Mouse (Mus musculus) MEL (cell line): ENCODE data around the gene Abcc4. TPM values are rescaled to one million over a fixed set of nuclear protein-coding genes. Genes with fewer than 3 reads are reported as not detected.

Source experiments
- DNase-seq: peaks from one replicate; pipeline ENCODE4 v3.0.0; 2011; ENCODE audit warnings: low read depth, low spot score
- H3K27ac ChIP-seq: 2 replicates; pipeline ENCODE4 v1.5.1; 2012; ENCODE audit warnings: low read depth, mild to moderate bottlenecking, control low read depth, low read length, moderate library complexity; ENCODE audit not compliant: control insufficient read depth
- H3K27me3 ChIP-seq, 2 experiments: fragments of 150-350 bp in 1 of 2; sonication (generic) in 1 of 2; 2 replicates each; pipeline ENCODE4 v1.6.1; 2012; ENCODE audit warnings: low read length in 2 of 2, mild to moderate bottlenecking in 2 of 2, improper control_type of control experiment in 1 of 2, moderate library complexity in 1 of 2; ENCODE audit not compliant: insufficient read depth in 2 of 2, control insufficient read depth in 1 of 2
- H3K36me3 ChIP-seq, 2 experiments: 2 replicates each; pipeline ENCODE4 v1.6.1; 2012 to 2014; ENCODE audit warnings: low read length in 2 of 2, improper control_type of control experiment in 1 of 2, inconsistent platforms in 1 of 2, mild to moderate bottlenecking in 1 of 2; ENCODE audit not compliant: insufficient read depth in 2 of 2, control insufficient read depth in 1 of 2
- H3K4me1 ChIP-seq, 2 experiments: fragments of 150-350 bp in 1 of 2; sonication (generic) in 1 of 2; 2 replicates each; pipeline ENCODE4 v1.6.1; 2012; ENCODE audit warnings: low read length in 2 of 2, improper control_type of control experiment in 1 of 2, mild to moderate bottlenecking in 1 of 2; ENCODE audit not compliant: insufficient read depth in 2 of 2, control insufficient read depth in 1 of 2
- H3K4me3 ChIP-seq, 2 experiments: fragments of 150-350 bp in 1 of 2; sonication (generic) in 1 of 2; 2 replicates each; pipeline ENCODE4 v1.5.1; 2012; ENCODE audit warnings: low read depth in 2 of 2, low read length in 2 of 2, mild to moderate bottlenecking in 2 of 2, moderate library complexity in 2 of 2, control low read depth in 1 of 2, improper control_type of control experiment in 1 of 2; ENCODE audit not compliant: control insufficient read depth in 1 of 2, insufficient read depth in 1 of 2
- H3K79me2 ChIP-seq: 2 replicates; pipeline ENCODE4 v1.6.1; 2012; ENCODE audit warnings: mild to moderate bottlenecking, low read length, moderate library complexity; ENCODE audit not compliant: control insufficient read depth, poor library complexity, insufficient read depth
- H3K9ac ChIP-seq: 2 replicates; pipeline ENCODE4 v1.6.1; 2012; ENCODE audit warnings: low read depth, mild to moderate bottlenecking, control low read depth, low read length, moderate library complexity; ENCODE audit not compliant: control insufficient read depth, poor library complexity, severe bottlenecking
- H3K9me3 ChIP-seq: fragments of 150-350 bp; sonication (generic); replicated peaks from 2 replicates; pipeline ENCODE4 v1.6.1; 2012; ENCODE audit warnings: mild to moderate bottlenecking, low read length, improper control_type of control experiment, moderate library complexity; ENCODE audit not compliant: insufficient read depth
- BHLHE40 ChIP-seq: IDR thresholded peaks from 2 replicates; pipeline ENCODE4 v1.6.1; 2012; ENCODE audit warnings: low read depth, mild to moderate bottlenecking, inconsistent platforms, low read length, improper control_type of control experiment, borderline replicate concordance
- CTCF ChIP-seq, 3 experiments: IDR thresholded peaks in 2 of 3; conservative IDR thresholded peaks in 1 of 3; 2 replicates each; pipeline ENCODE4 v1.5.1; 2011 to 2012; ENCODE audit warnings: low read length in 3 of 3, low read depth in 2 of 3, mild to moderate bottlenecking in 2 of 3, improper control_type of control experiment in 1 of 3, inconsistent platforms in 1 of 3, mixed read lengths in 1 of 3, moderate library complexity in 1 of 3; ENCODE audit not compliant: control insufficient read depth in 1 of 3, insufficient read depth in 1 of 3, poor library complexity in 1 of 3, severe bottlenecking in 1 of 3
- E2F4 ChIP-seq: IDR thresholded peaks from 2 replicates; pipeline ENCODE4 v1.6.1; 2011; ENCODE audit warnings: low read depth, low read length, improper control_type of control experiment, borderline replicate concordance
- ETS1 ChIP-seq: IDR thresholded peaks from 2 replicates; pipeline ENCODE4 v1.6.1; 2012; ENCODE audit warnings: low read depth, mild to moderate bottlenecking, inconsistent platforms, low read length, improper control_type of control experiment, moderate library complexity
- GABPA ChIP-seq: IDR thresholded peaks from 2 replicates; pipeline ENCODE4 v1.6.1; 2012; ENCODE audit warnings: low read depth, mild to moderate bottlenecking, inconsistent platforms, low read length, improper control_type of control experiment, moderate library complexity
- GATA1 ChIP-seq: IDR thresholded peaks from 2 replicates; pipeline ENCODE4 v1.6.1; 2011; ENCODE audit warnings: low read depth, low read length, improper control_type of control experiment
- MAFK ChIP-seq: IDR thresholded peaks from 2 replicates; pipeline ENCODE4 v1.6.1; 2011; ENCODE audit warnings: low read depth, mild to moderate bottlenecking, low read length, improper control_type of control experiment, borderline replicate concordance
- MAZ ChIP-seq: IDR thresholded peaks from 2 replicates; pipeline ENCODE4 v1.6.1; 2012; ENCODE audit warnings: low read depth, mild to moderate bottlenecking, inconsistent platforms, low read length, improper control_type of control experiment
- MEF2A ChIP-seq: IDR thresholded peaks from 2 replicates; pipeline ENCODE4 v1.6.1; 2014; ENCODE audit warnings: low read depth, mild to moderate bottlenecking, inconsistent platforms, low read length, improper control_type of control experiment; ENCODE audit not compliant: poor library complexity, insufficient replicate concordance, severe bottlenecking; ENCODE audit errors: extremely low read depth
- MYB ChIP-seq: IDR thresholded peaks from 2 replicates; pipeline ENCODE4 v1.6.1; 2011; ENCODE audit warnings: mild to moderate bottlenecking, low read depth, low read length, improper control_type of control experiment
- NELFE ChIP-seq: IDR thresholded peaks from 2 replicates; pipeline ENCODE4 v1.6.1; 2011; ENCODE audit warnings: low read depth, low read length, improper control_type of control experiment
- NRF1 ChIP-seq: IDR thresholded peaks from 2 replicates; pipeline ENCODE4 v1.6.1; 2014; ENCODE audit warnings: low read depth, mild to moderate bottlenecking, inconsistent platforms, low read length, improper control_type of control experiment, moderate library complexity; ENCODE audit not compliant: poor library complexity, insufficient read depth, severe bottlenecking
- POLR2A ChIP-seq, 2 experiments: IDR thresholded peaks; 2 replicates each; pipeline ENCODE4 v1.6.1; 2011 to 2012; ENCODE audit warnings: low read length in 2 of 2, mild to moderate bottlenecking in 2 of 2, control low read depth in 1 of 2, improper control_type of control experiment in 1 of 2, low read depth in 1 of 2, moderate library complexity in 1 of 2; ENCODE audit not compliant: control insufficient read depth in 1 of 2, insufficient read depth in 1 of 2, poor library complexity in 1 of 2
- POLR2AphosphoS2 ChIP-seq: IDR thresholded peaks from 2 replicates; pipeline ENCODE4 v1.6.1; 2011; ENCODE audit warnings: low read length, improper control_type of control experiment
- POLR2AphosphoS5 ChIP-seq: IDR thresholded peaks from 2 replicates; pipeline ENCODE4 v1.6.1; 2012; ENCODE audit warnings: low read depth, borderline replicate concordance, mild to moderate bottlenecking, inconsistent platforms, low read length, moderate library complexity, mixed read lengths
- SIN3A ChIP-seq: IDR thresholded peaks from 2 replicates; pipeline ENCODE4 v1.6.1; 2012; ENCODE audit warnings: low read length, improper control_type of control experiment, inconsistent platforms
- TAL1 ChIP-seq: IDR thresholded peaks from 2 replicates; pipeline ENCODE4 v1.6.1; 2012; ENCODE audit warnings: mild to moderate bottlenecking, inconsistent platforms, low read length, moderate library complexity, mixed read lengths
- TBP ChIP-seq: IDR thresholded peaks from 2 replicates; pipeline ENCODE4 v1.8.0; 2011; ENCODE audit warnings: low read depth, low read length, improper control_type of control experiment
- TCF12 ChIP-seq: IDR thresholded peaks from 2 replicates; pipeline ENCODE4 v1.6.1; 2014; ENCODE audit warnings: low read depth, mild to moderate bottlenecking, inconsistent platforms, low read length, improper control_type of control experiment, moderate library complexity
- USF1 ChIP-seq: IDR thresholded peaks from 2 replicates; pipeline ENCODE4 v1.6.1; 2014; ENCODE audit warnings: low read depth, mild to moderate bottlenecking, inconsistent platforms, low read length, improper control_type of control experiment, moderate library complexity
- USF2 ChIP-seq, 2 experiments: IDR thresholded peaks; 2 replicates each; pipeline ENCODE4 v1.6.1; 2011 to 2012; ENCODE audit warnings: improper control_type of control experiment in 2 of 2, low read length in 2 of 2, borderline replicate concordance in 1 of 2, inconsistent platforms in 1 of 2, low read depth in 1 of 2, mild to moderate bottlenecking in 1 of 2; ENCODE audit not compliant: insufficient read depth in 1 of 2
- polyA plus RNA-seq, 2 experiments: library from polyadenylated mRNA; stranded (reverse) in 1 of 2; unstranded in 1 of 2; fragments of >175 nt in 1 of 2; fragments of >200 nt in 1 of 2; gene quantifications; 2 replicates each; pipeline versions ENCODE4 v1.2.1 to v1.2.4; 2012; ENCODE audit warnings: low replicate concordance in 2 of 2, low read depth in 1 of 2; ENCODE audit not compliant: insufficient read length in 2 of 2, insufficient read depth in 1 of 2, missing spikeins in 1 of 2
- total RNA-seq: library from RNA; depleted of rRNA; stranded (reverse); fragments of 300-350 nt; gene quantifications from 2 replicates; pipeline ENCODE4 v1.2.3, GENCODE M21; 2012

Gene Abcc4
- total and polyA plus RNA-seq, 3 experiments: 7.1 to 8.4 TPM; not detected in 1

DNA sequence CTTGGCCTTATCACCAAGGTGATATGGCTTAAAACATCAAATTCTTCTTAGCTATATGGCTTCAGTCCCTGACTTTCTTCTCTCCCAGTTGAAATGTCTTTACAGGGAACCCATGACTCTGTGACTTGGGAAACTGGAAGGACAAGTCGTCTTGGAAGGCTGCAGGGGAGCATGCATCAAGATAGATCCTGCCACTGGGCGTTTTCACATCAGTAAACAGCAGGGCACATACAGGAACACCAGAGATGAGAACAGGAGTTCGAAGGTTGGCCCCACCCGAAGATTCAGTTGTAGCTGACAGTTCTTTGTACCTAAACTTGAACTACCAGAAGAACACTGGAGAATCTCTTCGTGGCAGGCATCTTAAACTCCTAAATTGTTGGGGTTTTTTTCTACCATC lies 36.8 kb upstream of the Abcc4 start:
- Histone ChIP-seq H3K4me1 (no peaks in the 10 kb centered on the region), H3K27me3 (no peaks in the 10 kb centered on the region), H3K9ac (no peak overlapping the region), H3K27ac (no peak overlapping the region), H3K9me3 (no peaks in the 10 kb centered on the region), H3K4me3 (no peak overlapping the region), H3K36me3 (no peaks in the 10 kb centered on the region), H3K79me2 (no peaks in the 10 kb centered on the region)
- DNase-seq: no peak
- TF ChIP-seq SIN3A (no peak), MAZ (no peak), E2F4 (no peak)

DNA sequence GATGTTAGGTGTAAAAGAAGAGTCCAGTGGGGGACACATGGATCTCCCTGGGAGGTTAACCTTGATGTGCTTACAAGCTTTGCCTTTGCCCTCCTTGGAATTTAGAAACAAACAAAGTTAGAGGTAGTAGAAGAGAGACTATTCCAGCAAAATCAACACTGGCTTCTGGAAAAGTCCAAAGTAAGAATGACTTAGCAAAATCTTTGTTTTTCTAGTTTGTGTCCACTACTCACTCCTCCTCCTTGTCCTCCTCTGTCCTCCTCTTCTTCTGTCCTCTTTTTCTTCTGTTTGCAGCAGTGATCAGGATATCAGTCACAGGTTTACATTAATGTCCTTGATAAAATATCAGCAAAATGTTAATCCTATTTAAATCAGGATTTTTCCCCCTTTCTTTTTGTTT lies 35.8 kb upstream of the Abcc4 start:
- no peak for TF ChIP-seq GATA1
- no peak for TF ChIP-seq USF2 (IDR thresholded peaks at IDR 0.05; ENCODE audit: borderline replicate concordance in 1 of 2, insufficient read depth in 1 of 2, low read depth in 1 of 2, low read length in 2 of 2)
- no peak for TF ChIP-seq ETS1
- no peak for TF ChIP-seq TBP
- TF ChIP-seq NELFE: no peak
- TF ChIP-seq BHLHE40: no peak
- no peak for TF ChIP-seq MEF2A
- TF ChIP-seq TCF12: no peak
- TF ChIP-seq CTCF (IDR thresholded peaks at IDR 0.05 in 2 of 3, conservative IDR thresholded peaks at IDR 0.05 in 1 of 3; ENCODE audit: control insufficient read depth in 1 of 3, insufficient read depth in 1 of 3, low read depth in 2 of 3, low read length in 3 of 3, poor library complexity in 1 of 3, severe bottlenecking in 1 of 3): no peak
- no peak for TF ChIP-seq MYB
- TF ChIP-seq TAL1: no peak
- no peak for TF ChIP-seq GABPA
- TF ChIP-seq POLR2A (IDR thresholded peaks at IDR 0.05; ENCODE audit: control insufficient read depth in 1 of 2, insufficient read depth in 1 of 2, low read depth in 1 of 2, low read length in 2 of 2, poor library complexity in 1 of 2): no peak
- TF ChIP-seq NRF1: no peak
- no peak for TF ChIP-seq USF1
- TF ChIP-seq SIN3A: no peak
- no peak for TF ChIP-seq POLR2AphosphoS2
- no peak for TF ChIP-seq MAFK
- no peak for TF ChIP-seq POLR2AphosphoS5
- Histone ChIP-seq H3K4me3 (no peak overlapping the region), H3K9ac (no peak overlapping the region), H3K9me3 (no peaks in the 10 kb centered on the region), H3K36me3 (no peaks in the 10 kb centered on the region), H3K27ac (no peak overlapping the region), H3K79me2 (no peaks in the 10 kb centered on the region), H3K27me3 (no peaks in the 10 kb centered on the region), H3K4me1 (no peaks in the 10 kb centered on the region)
- DNase-seq: no peak
